Mouse (Mus musculus): ENCODE measurements around the gene Rbm38. TPM values are rescaled to one million over a fixed set of nuclear protein-coding genes. Genes with fewer than 3 reads are reported as not detected.
A peak's percentile ranks its signal among the peaks of the same experiment; 100 is the strongest.

Gene Rbm38
- polyA plus RNA-seq, 1 experiment from 2014 or later, result 46.6 TPM

DNA sequence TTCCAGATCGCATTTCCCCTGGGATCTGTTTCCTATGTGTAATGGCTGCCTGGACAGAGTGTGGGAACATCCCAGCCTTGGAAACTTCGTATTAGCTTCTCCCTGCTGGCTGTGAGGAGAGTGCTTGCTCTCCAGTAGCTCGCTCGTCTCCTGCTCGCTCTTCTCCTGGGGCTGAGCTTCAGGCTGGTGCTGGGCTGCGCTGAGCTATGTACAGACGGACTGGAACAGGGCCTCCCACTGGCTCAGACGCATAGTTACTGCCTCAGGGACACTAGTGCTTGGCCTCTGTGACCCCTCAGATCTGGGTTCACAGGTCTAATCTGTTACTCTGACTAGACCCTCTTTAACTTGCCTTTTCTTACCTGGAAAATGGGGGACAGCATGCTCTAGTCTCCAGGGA is 4.1 kb downstream of the Rbm38 start:
- Histone ChIP-seq H3K4me1 (ENCODE audit: control insufficient read depth, insufficient read depth, low read length) (peaks cover 4% of the 10 kb centered on the region), H3K4me2 (ENCODE audit: low read depth, low read length) (0 out of 2 replicates have a peak overlapping the region, but pooled peaks have one; percentile 5), H3K27me3 (ENCODE audit: control insufficient read depth, insufficient read depth, low read length) (peaks cover 8% of the 10 kb centered on the region), H3K9ac (replicated peaks; ENCODE audit: low read length) (no peak overlapping the region), H3K4me3 (ENCODE audit: low read depth, low read length) (no peak overlapping the region), H3K36me3 (replicated peaks; ENCODE audit: control insufficient read depth, insufficient read depth, low read depth, low read length) (no peaks in the 10 kb centered on the region; the same call in 1 of the 2 replicates), H3K9me3 (replicated peaks; ENCODE audit: control insufficient read depth, low read length) (no peaks in the 10 kb centered on the region), H3K27ac (replicated peaks; ENCODE audit: low read depth, low read length) (no peak overlapping the region)
- ATAC-seq (replicated peaks; ENCODE audit: insufficient number of reproducible peaks, low FRiP score, low TSS enrichment, low read depth) (no peak), DNase-seq (ENCODE audit: low spot score) (no peak)
- WGBS, result 72% methylated on average over 8 of the region's 8 CpGs

DNA sequence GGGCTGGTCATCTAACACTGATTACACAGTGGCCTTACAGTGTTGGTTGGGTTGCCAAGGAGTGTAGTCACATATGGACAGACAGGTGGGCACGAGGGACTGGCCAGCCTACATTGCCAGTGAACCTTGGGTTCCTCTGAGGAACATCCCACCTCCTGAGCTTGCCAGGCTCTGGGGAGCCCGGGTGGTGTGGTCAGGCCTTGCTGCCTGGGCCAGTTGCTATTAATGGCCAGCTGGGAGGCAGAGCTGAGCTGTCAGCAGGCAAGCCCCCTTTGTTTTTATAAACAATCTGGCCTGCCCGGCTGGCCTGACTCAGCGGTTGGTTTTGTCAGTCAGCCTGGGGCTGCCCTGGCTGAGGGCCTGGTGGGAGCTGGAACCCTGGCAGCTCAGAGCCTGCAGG is 4.6 kb downstream of the Rbm38 start:
- WGBS, result 25% methylated on average over 4 of the region's 4 CpGs
- no peak overlapping the region for H3K9ac ChIP-seq (replicated peaks; ENCODE audit: low read length)
- ATAC-seq (replicated peaks; ENCODE audit: insufficient number of reproducible peaks, low FRiP score, low TSS enrichment, low read depth) (no peak), DNase-seq (ENCODE audit: low spot score) (no peak)
- H3K4me2 ChIP-seq (ENCODE audit: low read depth, low read length), result peak overlapping the region; percentile 11; the same call in 1 of the 2 replicates
- peaks cover 8% of the 10 kb centered on the region for H3K27me3 ChIP-seq (ENCODE audit: control insufficient read depth, insufficient read depth, low read length)
- no peak overlapping the region for H3K27ac ChIP-seq (replicated peaks; ENCODE audit: low read depth, low read length)
- peaks cover 3% of the 10 kb centered on the region; the same call in 1 of the 2 replicates for H3K4me1 ChIP-seq (ENCODE audit: control insufficient read depth, insufficient read depth, low read length)
- H3K4me3 ChIP-seq (ENCODE audit: low read depth, low read length), result no peak overlapping the region
- H3K9me3 ChIP-seq (replicated peaks; ENCODE audit: control insufficient read depth, low read length), result no peaks in the 10 kb centered on the region
- H3K36me3 ChIP-seq (replicated peaks; ENCODE audit: control insufficient read depth, insufficient read depth, low read depth, low read length), result no peaks in the 10 kb centered on the region; the same call in 1 of the 2 replicates

DNA sequence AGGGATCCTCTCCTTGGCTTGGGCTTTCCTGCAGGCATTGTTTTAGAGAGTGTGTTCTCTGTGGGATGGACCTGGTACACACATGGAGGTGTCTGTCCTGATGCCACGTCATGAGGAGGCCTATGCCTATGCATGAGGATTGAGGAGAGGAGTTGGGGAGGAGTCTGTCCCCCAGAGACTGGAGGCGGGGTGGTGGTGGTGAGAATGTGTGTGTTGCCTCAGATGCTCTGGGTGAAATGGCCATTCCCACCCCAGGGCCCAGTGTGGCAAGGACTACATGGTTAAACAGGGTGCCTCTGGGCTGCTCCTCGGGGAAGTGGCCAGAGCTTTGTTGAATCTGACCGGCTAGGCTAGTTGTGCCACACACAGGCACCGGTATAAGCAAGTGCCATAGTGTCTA is 6.0 kb downstream of the Rbm38 start:
- H3K4me3 ChIP-seq (ENCODE audit: low read depth, low read length), result no peak overlapping the region
- peaks cover 3% of the 10 kb centered on the region; the same call in 1 of the 2 replicates for H3K4me1 ChIP-seq (ENCODE audit: control insufficient read depth, insufficient read depth, low read length)
- no peak overlapping the region for H3K9ac ChIP-seq (replicated peaks; ENCODE audit: low read length)
- no peaks in the 10 kb centered on the region; the same call in 1 of the 2 replicates for H3K36me3 ChIP-seq (replicated peaks; ENCODE audit: control insufficient read depth, insufficient read depth, low read depth, low read length)
- no peak overlapping the region for H3K27ac ChIP-seq (replicated peaks; ENCODE audit: low read depth, low read length)
- 88% methylated on average over 5 of the region's 5 CpGs for WGBS
- no peaks in the 10 kb centered on the region for H3K27me3 ChIP-seq (ENCODE audit: control insufficient read depth, insufficient read depth, low read length)
- DNase-seq (ENCODE audit: low spot score), result no peak
- H3K9me3 ChIP-seq (replicated peaks; ENCODE audit: control insufficient read depth, low read length), result no peaks in the 10 kb centered on the region
- ATAC-seq (replicated peaks; ENCODE audit: insufficient number of reproducible peaks, low FRiP score, low TSS enrichment, low read depth), result no peak
- no peak overlapping the region for H3K4me2 ChIP-seq (ENCODE audit: low read depth, low read length)

DNA sequence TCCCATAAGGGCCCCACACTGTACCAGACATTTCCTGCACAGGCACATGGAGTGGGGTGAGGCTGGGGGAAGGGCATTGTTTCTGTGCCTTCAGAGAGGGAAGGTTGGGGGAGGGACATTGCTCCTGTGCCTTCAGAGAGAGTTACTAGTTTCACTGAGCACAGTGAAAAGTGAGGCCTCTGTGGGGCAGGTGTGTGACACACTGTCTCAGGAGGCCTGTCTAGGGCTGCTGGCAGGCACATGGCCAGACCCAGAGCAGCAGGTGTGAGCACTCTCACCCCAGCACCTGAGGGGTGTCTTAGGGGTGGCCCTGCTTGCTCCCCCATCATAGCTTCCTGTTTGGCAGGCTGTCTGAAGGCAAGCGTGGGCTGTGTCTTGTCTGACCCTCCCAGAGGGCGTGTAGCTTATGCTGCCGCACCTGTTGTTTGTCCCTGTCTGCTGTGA is 6.4 kb downstream of the Rbm38 start:
- no peaks in the 10 kb centered on the region for H3K9me3 ChIP-seq (replicated peaks; ENCODE audit: control insufficient read depth, low read length)
- peaks cover 3% of the 10 kb centered on the region; the same call in 1 of the 2 replicates for H3K4me1 ChIP-seq (ENCODE audit: control insufficient read depth, insufficient read depth, low read length)
- DNase-seq (ENCODE audit: low spot score) (no peak), ATAC-seq (replicated peaks; ENCODE audit: insufficient number of reproducible peaks, low FRiP score, low TSS enrichment, low read depth) (no peak)
- no peak overlapping the region for H3K4me2 ChIP-seq (ENCODE audit: low read depth, low read length)
- H3K9ac ChIP-seq (replicated peaks; ENCODE audit: low read length), result no peak overlapping the region
- H3K27ac ChIP-seq (replicated peaks; ENCODE audit: low read depth, low read length), result no peak overlapping the region
- WGBS, result 83% methylated on average over 3 of the region's 3 CpGs
- no peak overlapping the region for H3K4me3 ChIP-seq (ENCODE audit: low read depth, low read length)
- no peaks in the 10 kb centered on the region for H3K27me3 ChIP-seq (ENCODE audit: control insufficient read depth, insufficient read depth, low read length)
- H3K36me3 ChIP-seq (replicated peaks; ENCODE audit: control insufficient read depth, insufficient read depth, low read depth, low read length), result no peaks in the 10 kb centered on the region; the same call in none of the 2 replicates

DNA sequence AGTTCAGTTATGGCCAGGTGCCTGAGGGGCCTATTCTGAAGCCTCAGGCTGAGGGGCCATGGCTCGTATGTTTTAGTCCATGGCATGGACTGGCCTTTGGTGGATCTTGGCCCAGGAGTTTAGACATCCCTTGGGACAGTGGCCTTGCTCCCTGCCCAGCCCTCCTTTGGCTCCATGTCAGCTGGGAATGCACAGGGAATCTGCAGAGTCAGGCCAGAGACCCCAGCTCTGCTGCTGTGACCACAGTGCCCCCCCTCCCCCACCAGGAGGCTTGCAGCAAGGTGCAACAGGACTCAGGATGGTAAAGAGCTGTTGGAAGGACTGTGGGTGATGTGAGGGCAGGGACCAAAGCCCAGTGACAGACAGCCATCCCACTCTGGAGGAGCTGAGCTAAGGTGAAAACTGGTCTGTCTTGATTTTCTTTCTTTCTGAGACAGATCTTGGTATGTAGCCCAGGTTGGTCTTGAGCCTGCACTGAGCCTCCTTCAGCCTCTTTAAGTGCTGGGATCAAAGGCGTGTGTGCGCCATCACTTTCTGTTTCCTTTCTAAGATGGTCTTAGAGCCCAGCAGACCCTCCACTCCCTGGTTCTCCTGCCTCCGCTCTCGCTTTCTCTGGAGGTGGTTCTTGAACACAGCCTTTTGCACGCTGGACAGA is 7.0 kb downstream of the Rbm38 start:
- 84% methylated on average over 6 of the region's 6 CpGs for WGBS
- Histone ChIP-seq H3K27ac (replicated peaks; ENCODE audit: low read depth, low read length) (no peak overlapping the region), H3K4me1 (ENCODE audit: control insufficient read depth, insufficient read depth, low read length) (peaks cover 3% of the 10 kb centered on the region; the same call in 1 of the 2 replicates), H3K27me3 (ENCODE audit: control insufficient read depth, insufficient read depth, low read length) (no peaks in the 10 kb centered on the region), H3K9me3 (replicated peaks; ENCODE audit: control insufficient read depth, low read length) (no peaks in the 10 kb centered on the region), H3K4me3 (ENCODE audit: low read depth, low read length) (no peak overlapping the region), H3K9ac (replicated peaks; ENCODE audit: low read length) (no peak overlapping the region), H3K36me3 (replicated peaks; ENCODE audit: control insufficient read depth, insufficient read depth, low read depth, low read length) (no peaks in the 10 kb centered on the region; the same call in none of the 2 replicates), H3K4me2 (ENCODE audit: low read depth, low read length) (no peak overlapping the region)
- DNase-seq (ENCODE audit: low spot score), result no peak
- ATAC-seq (replicated peaks; ENCODE audit: insufficient number of reproducible peaks, low FRiP score, low TSS enrichment, low read depth), result no peak

DNA sequence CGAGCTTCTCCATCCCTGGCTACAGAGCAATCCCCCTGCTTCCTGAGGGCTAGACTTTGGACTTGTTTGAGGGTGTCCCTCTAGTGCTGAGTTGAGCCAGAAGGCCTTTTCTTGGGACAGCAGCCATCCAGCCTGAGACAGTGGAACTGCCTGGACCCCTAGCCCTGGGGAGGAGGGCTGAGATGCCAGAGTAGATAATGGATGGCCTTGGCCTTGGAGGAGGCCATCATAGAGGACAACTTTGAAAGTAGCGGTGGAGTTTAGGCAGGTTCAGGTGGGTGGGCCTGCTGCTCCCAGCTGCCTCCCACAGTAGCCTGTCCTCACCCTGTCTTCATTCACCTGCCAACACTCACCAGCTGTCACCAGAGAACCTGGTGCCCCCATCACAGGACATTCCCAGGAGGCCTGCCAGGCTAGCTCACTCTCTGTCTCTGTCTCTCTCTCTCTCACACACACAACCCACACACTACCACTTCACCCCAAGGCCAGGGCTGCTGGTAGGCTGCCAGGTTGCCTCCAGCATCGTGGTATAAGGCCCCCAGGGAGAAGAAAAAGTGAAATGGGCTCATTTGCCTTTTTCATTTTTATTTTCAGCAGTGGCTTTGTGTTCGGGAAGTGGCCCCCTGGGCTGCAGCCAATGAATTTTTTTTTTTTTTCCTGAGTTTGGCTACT is 7.7 kb downstream of the Rbm38 start:
- no peak for DNase-seq (ENCODE audit: low spot score)
- no peak overlapping the region for H3K4me2 ChIP-seq (ENCODE audit: low read depth, low read length)
- no peaks in the 10 kb centered on the region for H3K27me3 ChIP-seq (ENCODE audit: control insufficient read depth, insufficient read depth, low read length)
- H3K4me3 ChIP-seq (ENCODE audit: low read depth, low read length), result no peak overlapping the region
- no peak overlapping the region for H3K27ac ChIP-seq (replicated peaks; ENCODE audit: low read depth, low read length)
- whole genome bisulfite sequencing, result 86% methylated on average over 4 of the region's 4 CpGs
- ATAC-seq (replicated peaks; ENCODE audit: insufficient number of reproducible peaks, low FRiP score, low TSS enrichment, low read depth), result no peak
- H3K4me1 ChIP-seq (ENCODE audit: control insufficient read depth, insufficient read depth, low read length), result peaks cover 3% of the 10 kb centered on the region; the same call in 1 of the 2 replicates
- H3K9me3 ChIP-seq (replicated peaks; ENCODE audit: control insufficient read depth, low read length), result no peaks in the 10 kb centered on the region
- H3K9ac ChIP-seq (replicated peaks; ENCODE audit: low read length), result no peak overlapping the region
- no peaks in the 10 kb centered on the region; the same call in none of the 2 replicates for H3K36me3 ChIP-seq (replicated peaks; ENCODE audit: control insufficient read depth, insufficient read depth, low read depth, low read length)

DNA sequence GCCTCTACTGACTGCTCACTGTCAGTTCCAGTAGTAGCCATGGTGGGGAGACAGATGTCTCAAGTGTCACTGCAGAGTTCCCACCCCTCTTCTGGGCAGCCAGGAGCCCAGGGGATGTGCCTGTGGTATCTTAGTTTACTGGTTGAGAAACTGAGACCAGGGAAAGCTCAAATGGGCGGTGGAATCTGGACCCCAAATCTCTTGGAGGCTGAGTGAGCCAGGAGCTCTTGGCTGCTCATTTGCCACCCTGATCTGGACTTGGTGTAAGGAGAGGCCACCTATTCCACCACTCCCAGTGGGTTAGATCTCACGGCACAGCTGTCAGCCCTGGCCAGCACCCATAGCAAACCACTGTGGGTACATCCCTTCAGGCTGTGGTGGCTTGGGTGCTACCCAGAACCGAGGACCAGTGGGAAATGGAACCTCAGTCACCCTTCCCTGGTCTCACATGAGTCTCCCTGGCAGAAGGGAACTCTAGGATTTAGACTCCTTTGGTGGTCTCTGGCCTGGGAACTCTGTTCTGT is 8.3 kb downstream of the Rbm38 start:
- no peaks in the 10 kb centered on the region for H3K9me3 ChIP-seq (replicated peaks; ENCODE audit: control insufficient read depth, low read length)
- no peak for ATAC-seq (replicated peaks; ENCODE audit: insufficient number of reproducible peaks, low FRiP score, low TSS enrichment, low read depth)
- H3K4me3 ChIP-seq (ENCODE audit: low read depth, low read length), result no peak overlapping the region
- H3K9ac ChIP-seq (replicated peaks; ENCODE audit: low read length), result no peak overlapping the region
- H3K4me1 ChIP-seq (ENCODE audit: control insufficient read depth, insufficient read depth, low read length), result no peaks in the 10 kb centered on the region
- no peak for DNase-seq (ENCODE audit: low spot score)
- H3K27ac ChIP-seq (replicated peaks; ENCODE audit: low read depth, low read length), result no peak overlapping the region
- no peaks in the 10 kb centered on the region for H3K27me3 ChIP-seq (ENCODE audit: control insufficient read depth, insufficient read depth, low read length)
- WGBS, result 86% methylated on average over 3 of the region's 3 CpGs
- H3K4me2 ChIP-seq (ENCODE audit: low read depth, low read length), result no peak overlapping the region
- peaks cover 1% of the 10 kb centered on the region for H3K36me3 ChIP-seq (replicated peaks; ENCODE audit: control insufficient read depth, insufficient read depth, low read depth, low read length)

Data from embryonic facial prominence, embryonic 11.5 days (tissue).